Mouse (Mus musculus) stomach, embryonic 15.5 days (tissue): ENCODE measurements around the gene Wdr75. TPM values are rescaled to one million over a fixed set of nuclear protein-coding genes. Genes with fewer than 3 reads are reported as not detected.

Experiments
- ATAC-seq: fragments of 200-750 bp; cut with Nextera tagmentation; 2 replicates; pipeline ENCODE4 v1.8.0; 2017; ENCODE audit warnings: low read depth, moderate number of reproducible peaks, moderate TSS enrichment; ENCODE audit not compliant: insufficient read depth, low FRiP score
- H3K27ac ChIP-seq: fragments of 300-500 bp; sonication (generic); 2 replicates; pipeline ENCODE4 v1.5.1; 2015; ENCODE audit warnings: mild to moderate bottlenecking, inconsistent platforms
- H3K27me3 ChIP-seq: fragments of 300-500 bp; sonication (generic); replicated peaks from 2 replicates; pipeline ENCODE4 v1.6.1; 2015; ENCODE audit warnings: inconsistent platforms
- H3K36me3 ChIP-seq: fragments of 300-500 bp; sonication (generic); 2 replicates; pipeline ENCODE4 v1.6.1; 2015; ENCODE audit warnings: inconsistent platforms
- H3K4me1 ChIP-seq: fragments of 300-500 bp; sonication (generic); 2 replicates; pipeline ENCODE4 v1.6.1; 2015; ENCODE audit warnings: inconsistent platforms
- H3K4me2 ChIP-seq: fragments of 300-500 bp; sonication (generic); 2 replicates; pipeline ENCODE4 v1.6.1; 2015; ENCODE audit warnings: mild to moderate bottlenecking, inconsistent platforms
- H3K4me3 ChIP-seq: fragments of 300-500 bp; sonication (generic); replicated peaks from 2 replicates; pipeline ENCODE4 v1.5.1; 2015; ENCODE audit warnings: inconsistent platforms
- H3K9ac ChIP-seq: fragments of 300-500 bp; sonication (generic); 2 replicates; pipeline ENCODE4 v1.6.1; 2015; ENCODE audit warnings: inconsistent platforms
- H3K9me3 ChIP-seq: fragments of 300-500 bp; sonication (generic); 2 replicates; pipeline ENCODE4 v1.6.1; 2016; ENCODE audit warnings: inconsistent platforms
- WGBS: fragments of 180-500 bp; shearing (Covaris S2); methylation state at CpG from one replicate; pipeline ENCODE4 v1.1.7; 2015; 5-methylcytosine and 5-hydroxymethylcytosine counted together
- polyA plus RNA-seq: library from polyadenylated mRNA; unstranded; fragments of >200 nt; fragmentation: Nextera tagmentation; extraction: Ambion mirVana; gene quantifications from 2 replicates; pipeline ENCODE4 v1.2.1, GENCODE M21; 2015

Wdr75 gene
- 69.0 and 70.3 TPM in 2 replicates for polyA plus RNA-seq

- Histone ChIP-seq H3K27ac (peak within 1 kb of the TSS; percentile 92), H3K4me2 (peak within 1 kb of the TSS; percentile 70), H3K9ac (peak within 1 kb of the TSS; percentile 94), H3K4me3 (peak within 1 kb of the TSS; percentile 90), H3K4me1 (0 out of 2 replicates have a peak, but pooled peaks cover 7% of the 10 kb centered on the region), H3K36me3 (peaks cover under 1% of the 10 kb centered on the region; the same call in 1 of the 2 replicates), H3K9me3 (no peaks in the 10 kb centered on the region), H3K27me3 (no peaks in the 10 kb centered on the region)
- under 1% methylated on average over 70 of the region's 70 CpGs for WGBS
- ATAC-seq: peak; percentile 99
These were observed at the start of gene Wdr75 for GRCm38 (mm10) chr1:45794969-45795908. Gene Wdr75, plus strand, starts transcription at chr1:45795166.

- Histone ChIP-seq H3K4me1 (peaks cover 3% of the 10 kb centered on the region; the same call in 1 of the 2 replicates), H3K9ac (no peak overlapping the region), H3K4me3 (no peak overlapping the region), H3K9me3 (no peaks in the 10 kb centered on the region), H3K27me3 (no peaks in the 10 kb centered on the region), H3K4me2 (no peak overlapping the region), H3K27ac (peak overlapping the region; percentile 69), H3K36me3 (no peaks in the 10 kb centered on the region)
- ATAC-seq: no peak
These were observed 39.1 kb upstream of the Wdr75 start for GRCm38 (mm10) chr1:45755902-45756301.

- peaks cover 3% of the 10 kb centered on the region; the same call in 1 of the 2 replicates for H3K4me1 ChIP-seq
- no peaks in the 10 kb centered on the region for H3K36me3 ChIP-seq
- H3K27me3 ChIP-seq: no peaks in the 10 kb centered on the region
- peak overlapping the region; percentile 35; the same call in 1 of the 2 replicates for H3K27ac ChIP-seq
- H3K4me2 ChIP-seq: no peak overlapping the region
- no peak for ATAC-seq
- H3K9ac ChIP-seq: no peak overlapping the region
- no peak overlapping the region for H3K4me3 ChIP-seq
- no peaks in the 10 kb centered on the region for H3K9me3 ChIP-seq
These were observed 38.3 kb upstream of the Wdr75 start for GRCm38 (mm10) chr1:45756707-45757106.

GRCm38 (mm10) chr1:45758011-45758410 lies 37.0 kb upstream of the Wdr75 start:
- H3K9me3 ChIP-seq: no peaks in the 10 kb centered on the region
- no peak for ATAC-seq

GRCm38 (mm10) chr1:45760667-45761467 lies 34.1 kb upstream of the Wdr75 start:
- no peaks in the 10 kb centered on the region for H3K36me3 ChIP-seq
- no peaks in the 10 kb centered on the region for H3K27me3 ChIP-seq
- H3K9ac ChIP-seq: no peak overlapping the region
- H3K4me3 ChIP-seq: no peak overlapping the region
- peaks cover 3% of the 10 kb centered on the region; the same call in 1 of the 2 replicates for H3K4me1 ChIP-seq
- H3K9me3 ChIP-seq: no peaks in the 10 kb centered on the region
- WGBS: 16% methylated on average over 4 of the region's 4 CpGs
- H3K27ac ChIP-seq: peak overlapping the region; percentile 88
- peak overlapping the region; percentile 5; the same call in 1 of the 2 replicates for H3K4me2 ChIP-seq
- ATAC-seq: peak; percentile 44; the same call in 1 of the 2 replicates

More at GRCm38 (mm10) chr1:45758011-45758410, 37.0 kb upstream of the Wdr75 start:
- Histone ChIP-seq H3K36me3 (no peaks in the 10 kb centered on the region), H3K4me3 (no peak overlapping the region), H3K9ac (no peak overlapping the region), H3K4me1 (peaks cover 3% of the 10 kb centered on the region; the same call in 1 of the 2 replicates), H3K27me3 (no peaks in the 10 kb centered on the region), H3K4me2 (no peak overlapping the region), H3K27ac (no peak overlapping the region)
- WGBS: 80% methylated on average over 1 of the region's 1 CpGs

- Histone ChIP-seq H3K4me3 (no peak overlapping the region), H3K27me3 (no peaks in the 10 kb centered on the region), H3K9me3 (no peaks in the 10 kb centered on the region), H3K36me3 (no peaks in the 10 kb centered on the region), H3K9ac (no peak overlapping the region), H3K27ac (peak overlapping the region; percentile 88), H3K4me2 (no peak overlapping the region), H3K4me1 (peaks cover 3% of the 10 kb centered on the region; the same call in 1 of the 2 replicates)
- peak; percentile 88 for ATAC-seq
- 22% methylated on average over 1 of the region's 1 CpGs for WGBS
These were observed 33.5 kb upstream of the Wdr75 start for GRCm38 (mm10) chr1:45761468-45761795.

- no peak overlapping the region for H3K9ac ChIP-seq
- H3K4me3 ChIP-seq: no peak overlapping the region
- peaks cover 2% of the 10 kb centered on the region; the same call in 1 of the 2 replicates for H3K4me1 ChIP-seq
- H3K4me2 ChIP-seq: 0 out of 2 replicates have a peak overlapping the region, but pooled peaks have one; percentile 21
- no peaks in the 10 kb centered on the region for H3K9me3 ChIP-seq
- H3K27me3 ChIP-seq: no peaks in the 10 kb centered on the region
- no peaks in the 10 kb centered on the region for H3K36me3 ChIP-seq
- peak overlapping the region; percentile 79 for H3K27ac ChIP-seq
- WGBS: 38% methylated on average over 4 of the region's 4 CpGs
- ATAC-seq: no peak; the same call in 1 of the 2 replicates
These were observed 29.3 kb upstream of the Wdr75 start for GRCm38 (mm10) chr1:45765678-45766077.

GRCm38 (mm10) chr1:45766123-45766522 lies 28.8 kb upstream of the Wdr75 start:
- WGBS: 15% methylated on average over 8 of the region's 8 CpGs
- no peak for ATAC-seq
- H3K4me3 ChIP-seq: no peak overlapping the region
- H3K4me2 ChIP-seq: 0 out of 2 replicates have a peak overlapping the region, but pooled peaks have one; percentile 21
- no peaks in the 10 kb centered on the region for H3K4me1 ChIP-seq
- H3K9ac ChIP-seq: no peak overlapping the region
- H3K36me3 ChIP-seq: no peaks in the 10 kb centered on the region
- H3K9me3 ChIP-seq: no peaks in the 10 kb centered on the region
- no peaks in the 10 kb centered on the region for H3K27me3 ChIP-seq
- H3K27ac ChIP-seq: peak overlapping the region; percentile 79

- Histone ChIP-seq H3K27ac (no peak overlapping the region), H3K4me2 (no peak overlapping the region), H3K9me3 (no peaks in the 10 kb centered on the region), H3K4me1 (no peaks in the 10 kb centered on the region), H3K9ac (no peak overlapping the region), H3K27me3 (no peaks in the 10 kb centered on the region), H3K4me3 (no peak overlapping the region), H3K36me3 (no peaks in the 10 kb centered on the region)
- WGBS: 63% methylated on average over 5 of the region's 5 CpGs
- no peak for ATAC-seq
These were observed 27.4 kb upstream of the Wdr75 start for GRCm38 (mm10) chr1:45767533-45767932.

- no peak for ATAC-seq
- Histone ChIP-seq H3K4me1 (no peaks in the 10 kb centered on the region), H3K4me3 (no peak overlapping the region), H3K27me3 (no peaks in the 10 kb centered on the region), H3K36me3 (no peaks in the 10 kb centered on the region), H3K4me2 (no peak overlapping the region), H3K9me3 (no peaks in the 10 kb centered on the region), H3K27ac (no peak overlapping the region), H3K9ac (no peak overlapping the region)
- 92% methylated on average over 13 of the region's 13 CpGs for WGBS
These were observed 25.6 kb upstream of the Wdr75 start for GRCm38 (mm10) chr1:45769321-45769720.

- Histone ChIP-seq H3K4me2 (no peak overlapping the region), H3K9me3 (no peaks in the 10 kb centered on the region), H3K4me3 (no peak overlapping the region), H3K27ac (no peak overlapping the region), H3K9ac (no peak overlapping the region), H3K27me3 (no peaks in the 10 kb centered on the region), H3K4me1 (no peaks in the 10 kb centered on the region), H3K36me3 (no peaks in the 10 kb centered on the region)
- ATAC-seq: no peak
- WGBS: 93% methylated on average over 2 of the region's 2 CpGs
These were observed 24.9 kb upstream of the Wdr75 start for GRCm38 (mm10) chr1:45770051-45770450.
